Mouse (Mus musculus) midbrain, embryonic 14.5 days (tissue): ENCODE measurements at regions not wholly inside any gene's neighbourhood (a gene's known extent, or its start where the extent isn't known, plus 50 kb on each side); places are given as distances from the start of the nearest gene placed in this dataset.

Experiments used
- ATAC-seq: fragments of 200-750 bp; cut with Nextera tagmentation; 2 replicates; pipeline ENCODE4 v1.8.0; 2017; ENCODE audit warnings: moderate number of reproducible peaks, moderate library complexity; ENCODE audit not compliant: low FRiP score, low TSS enrichment
- DNase-seq: peaks from one replicate; pipeline ENCODE4 v3.0.0-alpha.2; 2015
- H3K27ac ChIP-seq: fragments of 300-500 bp; sonication (generic); replicated peaks from 2 replicates; pipeline ENCODE4 v1.5.1; 2014; ENCODE audit warnings: mild to moderate bottlenecking, low read depth, low read length, moderate library complexity
- H3K27me3 ChIP-seq: fragments of 300-500 bp; sonication (generic); 2 replicates; pipeline ENCODE4 v1.6.1; 2014; ENCODE audit warnings: low read length, control low read depth, mixed read lengths; ENCODE audit not compliant: control insufficient read depth, insufficient read depth
- H3K36me3 ChIP-seq: fragments of 300-500 bp; sonication (generic); 2 replicates; pipeline ENCODE4 v1.6.1; 2014; ENCODE audit warnings: low read length, control low read depth; ENCODE audit not compliant: control insufficient read depth, insufficient read depth
- H3K4me1 ChIP-seq: fragments of 300-500 bp; sonication (generic); 2 replicates; pipeline ENCODE4 v1.6.1; 2014; ENCODE audit warnings: mild to moderate bottlenecking, antibody characterized with exemption, low read length, control low read depth; ENCODE audit not compliant: control insufficient read depth, insufficient read depth
- H3K4me2 ChIP-seq: fragments of 300-500 bp; sonication (generic); 2 replicates; pipeline ENCODE4 v1.6.1; 2014; ENCODE audit warnings: mild to moderate bottlenecking, low read length, moderate library complexity
- H3K4me3 ChIP-seq: fragments of 300-500 bp; sonication (generic); replicated peaks from 2 replicates; pipeline ENCODE4 v1.5.1; 2014; ENCODE audit warnings: low read depth, low read length
- H3K9ac ChIP-seq: fragments of 300-500 bp; sonication (generic); replicated peaks from 2 replicates; pipeline ENCODE4 v1.6.1; 2014; ENCODE audit warnings: mild to moderate bottlenecking, low read length, moderate library complexity
- H3K9me3 ChIP-seq: fragments of 300-500 bp; sonication (generic); 2 replicates; pipeline ENCODE4 v1.6.1; 2016; ENCODE audit warnings: low read length, control low read depth, mixed read lengths; ENCODE audit not compliant: control insufficient read depth
- WGBS: fragments of 180-500 bp; shearing (Covaris S2); extraction: QIAGEN DNeasy Blood & Tissue Kit; methylation state at CpG from one replicate; pipeline ENCODE4 v1.1.7; 2014; 5-methylcytosine and 5-hydroxymethylcytosine counted together

DNA sequence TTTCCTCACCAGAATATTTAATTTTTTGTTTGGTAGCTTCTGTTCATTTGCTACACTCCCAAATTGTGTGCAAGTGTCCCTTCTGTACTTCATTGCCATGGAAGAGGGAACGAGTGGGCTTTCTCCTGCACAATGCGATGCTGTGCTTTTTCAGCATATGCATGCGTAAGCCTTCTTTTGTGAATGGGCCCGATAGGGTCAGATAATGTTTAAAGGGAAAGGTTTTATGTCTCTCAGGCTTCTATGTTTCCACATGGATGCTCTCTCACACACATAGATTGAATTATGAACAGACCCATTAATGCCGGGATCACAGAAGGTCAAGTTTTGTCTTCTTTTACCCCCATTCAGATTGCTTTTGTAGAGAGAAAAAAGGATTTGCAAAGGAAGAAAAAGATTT lies 158.5 kb upstream of the Dnajc24 start:
- H3K4me1 ChIP-seq, result no peaks in the 10 kb centered on the region
- ATAC-seq, result no peak
- no peak overlapping the region for H3K27ac ChIP-seq
- 43% methylated on average over 5 of the region's 5 CpGs for WGBS
- no peaks in the 10 kb centered on the region for H3K9me3 ChIP-seq
- no peaks in the 10 kb centered on the region for H3K27me3 ChIP-seq
- H3K9ac ChIP-seq, result no peak overlapping the region
- H3K4me3 ChIP-seq, result no peak overlapping the region
- no peak overlapping the region for H3K4me2 ChIP-seq
- no peaks in the 10 kb centered on the region for H3K36me3 ChIP-seq
- no peak for DNase-seq

DNA sequence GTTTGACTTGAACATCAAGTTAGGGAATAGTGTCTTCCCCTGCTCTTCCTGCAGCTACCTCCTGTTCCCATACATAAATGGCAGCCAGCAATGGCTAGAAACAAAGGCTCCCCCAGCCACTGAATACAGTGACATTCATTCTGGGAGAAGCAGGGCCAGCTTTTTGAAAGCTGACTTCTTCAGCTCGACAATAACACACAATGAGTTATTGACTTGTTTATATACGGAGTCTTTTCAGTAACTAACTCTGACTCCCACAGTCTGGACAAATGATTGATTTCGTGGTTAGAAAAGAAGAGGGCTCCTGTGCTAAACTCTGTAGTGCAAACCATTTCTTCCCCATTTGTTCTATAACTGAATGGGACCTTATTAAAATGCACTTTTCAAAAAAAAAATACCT lies 146.4 kb upstream of the Dnajc24 start:
- H3K4me3 ChIP-seq, result no peak overlapping the region
- H3K27ac ChIP-seq, result no peak overlapping the region
- H3K9ac ChIP-seq, result no peak overlapping the region
- WGBS, result 9% methylated on average over 3 of the region's 3 CpGs
- DNase-seq (no peak), ATAC-seq (no peak)
- no peaks in the 10 kb centered on the region for H3K36me3 ChIP-seq
- no peaks in the 10 kb centered on the region for H3K9me3 ChIP-seq
- no peaks in the 10 kb centered on the region for H3K27me3 ChIP-seq
- no peak overlapping the region for H3K4me2 ChIP-seq
- H3K4me1 ChIP-seq, result no peaks in the 10 kb centered on the region

DNA sequence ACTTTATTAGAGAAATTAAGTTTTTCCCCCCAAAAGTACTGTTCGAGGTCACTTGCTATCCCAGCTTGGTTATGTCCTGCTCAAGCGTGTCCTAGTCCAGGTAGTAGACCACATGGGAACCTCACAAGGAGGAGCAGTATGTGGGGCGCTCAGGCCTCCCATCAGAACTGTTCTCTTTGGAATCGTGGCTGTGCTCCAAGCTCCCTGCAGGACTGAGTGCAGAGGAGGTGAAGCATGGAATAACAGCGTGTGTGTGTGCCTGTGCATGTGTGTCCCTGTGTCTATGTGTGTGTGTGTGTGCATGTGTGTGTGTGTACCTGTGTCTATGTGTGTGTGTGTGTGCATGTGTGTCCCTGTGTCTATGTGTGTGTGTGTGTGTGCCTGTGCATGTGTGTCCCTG lies 137.6 kb upstream of the Dnajc24 start:
- no peaks in the 10 kb centered on the region for H3K36me3 ChIP-seq
- DNase-seq (no peak), ATAC-seq (no peak)
- no peak overlapping the region for H3K4me2 ChIP-seq
- H3K4me1 ChIP-seq, result no peaks in the 10 kb centered on the region
- no peak overlapping the region for H3K4me3 ChIP-seq
- H3K9ac ChIP-seq, result no peak overlapping the region
- no peaks in the 10 kb centered on the region for H3K9me3 ChIP-seq
- H3K27me3 ChIP-seq, result no peaks in the 10 kb centered on the region
- no peak overlapping the region for H3K27ac ChIP-seq
- 90% methylated on average over 5 of the region's 5 CpGs for WGBS

DNA sequence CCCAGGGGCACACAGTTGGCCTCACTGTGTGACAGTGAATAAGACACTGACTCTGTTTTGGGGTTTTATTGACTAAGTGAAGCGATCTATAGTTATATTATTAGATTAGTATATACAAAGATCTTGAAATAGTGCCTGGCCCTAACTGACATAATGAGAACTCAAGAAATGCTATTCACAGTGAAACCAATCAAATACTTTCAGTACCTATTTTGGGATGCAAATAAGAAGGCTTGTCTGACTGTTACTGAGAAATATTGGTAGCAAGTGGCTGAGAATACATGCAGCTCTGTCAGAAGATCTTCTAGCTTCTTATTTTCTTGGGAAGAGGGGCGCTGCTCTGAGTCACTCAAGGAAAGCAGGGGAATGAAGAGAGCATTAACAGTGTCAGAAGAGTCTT lies 97.7 kb upstream of the Dnajc24 start:
- no peaks in the 10 kb centered on the region for H3K27me3 ChIP-seq
- no peak overlapping the region for H3K9ac ChIP-seq
- no peak for ATAC-seq
- 88% methylated on average over 2 of the region's 2 CpGs for WGBS
- no peak overlapping the region for H3K27ac ChIP-seq
- no peak for DNase-seq
- H3K36me3 ChIP-seq, result no peaks in the 10 kb centered on the region
- H3K4me2 ChIP-seq, result no peak overlapping the region
- no peak overlapping the region for H3K4me3 ChIP-seq
- H3K9me3 ChIP-seq, result no peaks in the 10 kb centered on the region
- no peaks in the 10 kb centered on the region for H3K4me1 ChIP-seq

DNA sequence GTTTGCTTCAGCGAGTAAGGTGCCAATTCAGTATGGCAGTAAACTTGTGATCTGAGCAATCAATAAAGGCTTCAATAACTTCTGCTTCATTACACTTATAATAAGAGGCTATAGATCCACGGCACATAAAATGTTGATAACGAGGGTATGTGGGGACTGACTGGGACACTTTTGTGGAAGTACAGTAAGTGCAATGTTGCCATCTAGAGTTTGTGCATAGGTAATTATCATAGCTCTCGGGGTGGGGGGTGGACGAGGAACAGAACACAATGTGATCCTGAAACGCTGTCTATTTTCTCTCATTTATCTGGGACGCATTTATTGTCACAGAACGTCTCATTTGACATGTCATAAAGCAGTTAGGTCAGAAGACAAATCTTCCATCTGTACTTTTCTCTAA lies 82.8 kb upstream of the Dnajc24 start:
- peaks cover 6% of the 10 kb centered on the region; the same call in 1 of the 2 replicates for H3K4me1 ChIP-seq
- no peaks in the 10 kb centered on the region for H3K9me3 ChIP-seq
- WGBS, result 45% methylated on average over 8 of the region's 8 CpGs
- no peaks in the 10 kb centered on the region for H3K36me3 ChIP-seq
- DNase-seq, result peak; percentile 28
- ATAC-seq, result no peak
- H3K4me3 ChIP-seq, result no peak overlapping the region
- no peak overlapping the region for H3K9ac ChIP-seq
- no peaks in the 10 kb centered on the region for H3K27me3 ChIP-seq
- H3K4me2 ChIP-seq, result no peak overlapping the region
- H3K27ac ChIP-seq, result no peak overlapping the region

DNA sequence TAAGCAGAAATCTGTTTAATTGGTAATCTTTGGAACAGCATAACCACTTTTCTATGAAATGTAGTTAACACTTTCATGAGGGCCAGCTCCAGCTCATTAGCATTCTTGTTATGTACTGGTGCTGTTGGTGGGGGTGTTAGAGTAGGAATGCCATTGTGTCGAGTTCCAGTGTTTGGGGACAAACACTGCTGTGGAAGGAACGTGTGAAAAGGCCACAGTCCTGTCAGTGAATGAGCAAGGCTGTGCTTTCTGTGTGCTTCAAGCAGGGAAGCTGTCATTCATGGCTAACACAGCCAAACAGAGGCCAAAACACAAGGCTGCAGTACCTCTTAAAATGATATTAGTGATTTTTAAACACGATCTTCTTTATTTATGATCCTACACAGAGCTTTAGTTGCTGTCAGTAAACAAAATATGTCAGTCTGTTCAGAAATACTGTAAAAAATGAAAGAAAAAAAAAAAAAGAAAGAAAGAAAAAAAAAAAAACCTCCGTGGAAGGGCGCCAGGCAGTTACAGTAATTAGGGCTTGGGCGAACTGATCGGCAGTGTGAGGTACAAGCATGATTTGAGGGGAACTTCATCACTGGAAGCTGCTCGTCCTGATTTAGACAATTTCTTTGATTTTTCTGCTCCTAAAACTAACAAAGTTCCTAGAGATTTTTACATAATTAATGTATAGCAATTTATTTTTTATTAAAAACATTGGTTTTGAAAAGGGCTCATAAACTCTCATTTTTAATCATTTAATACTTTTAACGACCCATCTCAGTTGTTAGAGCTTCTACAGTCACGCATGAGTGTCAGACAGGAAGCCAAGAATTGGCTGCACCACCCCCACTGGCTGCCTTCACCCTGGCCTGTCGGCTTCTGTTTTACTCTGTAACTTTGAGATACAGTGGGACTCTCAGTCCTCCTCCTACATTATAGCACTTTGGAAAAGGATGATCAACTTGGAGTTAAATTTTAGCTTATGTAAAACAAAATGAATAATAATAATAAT lies 80.8 kb upstream of the Dnajc24 start:
- H3K9ac ChIP-seq, result no peak overlapping the region
- no peaks in the 10 kb centered on the region for H3K36me3 ChIP-seq
- peak; percentile 68 for DNase-seq

DNA sequence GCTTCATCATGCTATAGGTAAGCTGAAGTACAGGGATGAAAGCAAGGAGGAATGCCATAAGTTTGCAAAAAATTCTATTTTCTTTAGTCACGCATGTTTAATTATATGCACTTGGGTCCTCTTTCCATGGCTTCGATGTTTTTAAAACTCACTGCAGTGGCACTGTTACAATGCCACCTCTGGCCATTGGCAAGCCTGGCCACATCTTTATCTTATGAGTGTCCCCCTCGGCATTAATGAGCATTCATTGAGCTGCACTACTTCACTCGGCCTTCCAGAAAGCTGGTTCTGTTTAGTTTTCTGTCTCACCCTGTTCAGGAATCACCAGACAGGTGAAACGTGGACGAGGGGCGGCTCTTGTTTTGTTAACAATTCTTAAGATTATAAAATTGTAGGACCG lies 79.7 kb upstream of the Dnajc24 start:
- no peak overlapping the region for H3K4me2 ChIP-seq

More for the DNA sequence above, 80.8 kb upstream of the Dnajc24 start:
- peak overlapping the region; percentile 35 for H3K4me2 ChIP-seq
- WGBS, result 6% methylated on average over 11 of the region's 11 CpGs
- peak; percentile 86 for ATAC-seq
- H3K9me3 ChIP-seq, result no peaks in the 10 kb centered on the region
- H3K4me3 ChIP-seq, result no peak overlapping the region
- peaks cover 8% of the 10 kb centered on the region; the same call in 1 of the 2 replicates for H3K4me1 ChIP-seq
- H3K27me3 ChIP-seq, result no peaks in the 10 kb centered on the region
- no peak overlapping the region for H3K27ac ChIP-seq

DNA sequence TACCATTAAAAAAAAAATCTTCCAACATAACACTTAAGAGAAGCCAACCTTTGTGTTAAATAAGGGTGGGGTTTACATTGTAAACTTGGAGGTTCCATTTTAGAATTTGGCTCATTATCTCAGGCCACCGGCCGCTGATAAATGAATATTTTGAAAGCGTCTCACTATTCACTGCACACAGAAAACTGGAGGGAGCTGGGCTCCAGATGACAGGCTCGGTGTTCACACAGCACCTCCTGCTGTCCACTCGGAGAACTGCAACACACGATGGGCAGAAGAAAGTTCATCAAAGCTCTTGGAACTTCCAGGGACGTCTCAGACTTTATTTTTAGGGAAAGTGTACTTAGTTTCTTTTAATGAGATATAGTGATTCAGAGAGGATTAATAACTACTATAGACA lies 78.6 kb upstream of the Dnajc24 start:
- Histone ChIP-seq H3K4me2 (no peak overlapping the region), H3K27ac (no peak overlapping the region), H3K27me3 (no peaks in the 10 kb centered on the region), H3K36me3 (no peaks in the 10 kb centered on the region), H3K9ac (no peak overlapping the region), H3K9me3 (no peaks in the 10 kb centered on the region), H3K4me1 (peaks cover 8% of the 10 kb centered on the region; the same call in 1 of the 2 replicates), H3K4me3 (no peak overlapping the region)
- 3% methylated on average over 7 of the region's 7 CpGs for WGBS
- ATAC-seq (no peak), DNase-seq (peak; percentile 83)

More for the DNA sequence above, 79.7 kb upstream of the Dnajc24 start:
- no peak overlapping the region for H3K9ac ChIP-seq
- WGBS, result 34% methylated on average over 8 of the region's 8 CpGs
- H3K27me3 ChIP-seq, result no peaks in the 10 kb centered on the region
- no peak overlapping the region for H3K27ac ChIP-seq
- H3K4me1 ChIP-seq, result peaks cover 8% of the 10 kb centered on the region; the same call in 1 of the 2 replicates
- H3K9me3 ChIP-seq, result no peaks in the 10 kb centered on the region
- no peak overlapping the region for H3K4me3 ChIP-seq
- ATAC-seq (no peak), DNase-seq (peak; percentile 28)
- no peaks in the 10 kb centered on the region for H3K36me3 ChIP-seq

DNA sequence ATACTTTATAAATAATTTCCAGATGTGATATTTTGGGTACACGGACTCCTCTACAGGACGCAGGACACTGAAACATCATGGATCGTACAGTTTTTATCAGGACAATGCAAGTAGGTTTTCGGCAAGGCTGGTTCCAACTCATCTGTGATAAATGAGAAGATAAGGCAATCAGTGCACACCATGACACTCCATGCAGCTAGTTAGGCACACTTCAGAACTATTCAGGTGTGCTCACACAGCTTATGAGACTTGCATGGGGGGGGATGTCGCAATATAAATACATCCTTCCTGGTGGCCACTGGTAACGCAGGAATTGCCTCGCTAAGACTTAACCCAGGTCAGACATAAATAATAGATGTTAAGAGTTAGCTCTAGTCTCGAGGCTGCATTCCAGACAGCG lies 77.3 kb upstream of the Dnajc24 start:
- H3K27ac ChIP-seq, result no peak overlapping the region
- H3K4me1 ChIP-seq, result peaks cover 8% of the 10 kb centered on the region; the same call in 1 of the 2 replicates
- no peaks in the 10 kb centered on the region for H3K27me3 ChIP-seq
- H3K9me3 ChIP-seq, result no peaks in the 10 kb centered on the region
- no peak overlapping the region for H3K4me2 ChIP-seq
- no peak overlapping the region for H3K9ac ChIP-seq
- ATAC-seq (no peak), DNase-seq (no peak)
- H3K36me3 ChIP-seq, result no peaks in the 10 kb centered on the region
- H3K4me3 ChIP-seq, result no peak overlapping the region
- 62% methylated on average over 9 of the region's 9 CpGs for WGBS
